Mouse (Mus musculus) MEL (cell line): ENCODE data around the gene Myom1. TPM values are rescaled to one million over a fixed set of nuclear protein-coding genes. Genes with fewer than 3 reads are reported as not detected.
A peak's percentile ranks its signal among the peaks of the same experiment; 100 is the strongest.

ENCODE experiments used
- DNase-seq: peaks from one replicate; pipeline ENCODE4 v3.0.0; 2011; ENCODE audit warnings: low read depth, low spot score
- H3K27ac ChIP-seq: 2 replicates; pipeline ENCODE4 v1.5.1; 2012; ENCODE audit warnings: low read depth, mild to moderate bottlenecking, control low read depth, low read length, moderate library complexity; ENCODE audit not compliant: control insufficient read depth
- H3K27me3 ChIP-seq, 2 experiments: fragments of 150-350 bp in 1 of 2; sonication (generic) in 1 of 2; 2 replicates each; pipeline ENCODE4 v1.6.1; 2012; ENCODE audit warnings: low read length in 2 of 2, mild to moderate bottlenecking in 2 of 2, improper control_type of control experiment in 1 of 2, moderate library complexity in 1 of 2; ENCODE audit not compliant: insufficient read depth in 2 of 2, control insufficient read depth in 1 of 2
- H3K36me3 ChIP-seq, 2 experiments: 2 replicates each; pipeline ENCODE4 v1.6.1; 2012 to 2014; ENCODE audit warnings: low read length in 2 of 2, improper control_type of control experiment in 1 of 2, inconsistent platforms in 1 of 2, mild to moderate bottlenecking in 1 of 2; ENCODE audit not compliant: insufficient read depth in 2 of 2, control insufficient read depth in 1 of 2
- H3K4me1 ChIP-seq, 2 experiments: fragments of 150-350 bp in 1 of 2; sonication (generic) in 1 of 2; 2 replicates each; pipeline ENCODE4 v1.6.1; 2012; ENCODE audit warnings: low read length in 2 of 2, improper control_type of control experiment in 1 of 2, mild to moderate bottlenecking in 1 of 2; ENCODE audit not compliant: insufficient read depth in 2 of 2, control insufficient read depth in 1 of 2
- H3K4me3 ChIP-seq, 2 experiments: fragments of 150-350 bp in 1 of 2; sonication (generic) in 1 of 2; 2 replicates each; pipeline ENCODE4 v1.5.1; 2012; ENCODE audit warnings: low read depth in 2 of 2, low read length in 2 of 2, mild to moderate bottlenecking in 2 of 2, moderate library complexity in 2 of 2, control low read depth in 1 of 2, improper control_type of control experiment in 1 of 2; ENCODE audit not compliant: control insufficient read depth in 1 of 2, insufficient read depth in 1 of 2
- H3K79me2 ChIP-seq: 2 replicates; pipeline ENCODE4 v1.6.1; 2012; ENCODE audit warnings: mild to moderate bottlenecking, low read length, moderate library complexity; ENCODE audit not compliant: control insufficient read depth, poor library complexity, insufficient read depth
- H3K9ac ChIP-seq: 2 replicates; pipeline ENCODE4 v1.6.1; 2012; ENCODE audit warnings: low read depth, mild to moderate bottlenecking, control low read depth, low read length, moderate library complexity; ENCODE audit not compliant: control insufficient read depth, poor library complexity, severe bottlenecking
- H3K9me3 ChIP-seq: fragments of 150-350 bp; sonication (generic); replicated peaks from 2 replicates; pipeline ENCODE4 v1.6.1; 2012; ENCODE audit warnings: mild to moderate bottlenecking, low read length, improper control_type of control experiment, moderate library complexity; ENCODE audit not compliant: insufficient read depth
- CHD2 ChIP-seq: IDR thresholded peaks from 2 replicates; pipeline ENCODE4 v1.6.1; 2011; ENCODE audit warnings: low read length, improper control_type of control experiment
- E2F4 ChIP-seq: IDR thresholded peaks from 2 replicates; pipeline ENCODE4 v1.6.1; 2011; ENCODE audit warnings: low read depth, low read length, improper control_type of control experiment, borderline replicate concordance
- ELF1 ChIP-seq: IDR thresholded peaks from 2 replicates; pipeline ENCODE4 v1.6.1; 2014; ENCODE audit warnings: low read depth, mild to moderate bottlenecking, inconsistent platforms, low read length, improper control_type of control experiment, moderate library complexity
- ETS1 ChIP-seq: IDR thresholded peaks from 2 replicates; pipeline ENCODE4 v1.6.1; 2012; ENCODE audit warnings: low read depth, mild to moderate bottlenecking, inconsistent platforms, low read length, improper control_type of control experiment, moderate library complexity
- HCFC1 ChIP-seq: IDR thresholded peaks from 2 replicates; pipeline ENCODE4 v1.6.1; 2012; ENCODE audit warnings: low read depth, mild to moderate bottlenecking, inconsistent platforms, low read length, improper control_type of control experiment, moderate library complexity
- JUND ChIP-seq: IDR thresholded peaks from 2 replicates; pipeline ENCODE4 v1.6.1; 2011; ENCODE audit warnings: low read depth, mild to moderate bottlenecking, improper control_type of control experiment, low read length
- MAFK ChIP-seq: IDR thresholded peaks from 2 replicates; pipeline ENCODE4 v1.6.1; 2011; ENCODE audit warnings: low read depth, mild to moderate bottlenecking, low read length, improper control_type of control experiment, borderline replicate concordance
- MAX ChIP-seq: IDR thresholded peaks from 2 replicates; pipeline ENCODE4 v1.6.1; 2011; ENCODE audit warnings: low read length, improper control_type of control experiment
- MAZ ChIP-seq: IDR thresholded peaks from 2 replicates; pipeline ENCODE4 v1.6.1; 2012; ENCODE audit warnings: low read depth, mild to moderate bottlenecking, inconsistent platforms, low read length, improper control_type of control experiment
- MYC ChIP-seq: IDR thresholded peaks from 2 replicates; pipeline ENCODE4 v1.6.1; 2011; ENCODE audit warnings: low read depth, mild to moderate bottlenecking, low read length, improper control_type of control experiment, moderate library complexity
- UBTF ChIP-seq: IDR thresholded peaks from 2 replicates; pipeline ENCODE4 v1.6.1; 2012; ENCODE audit warnings: low read depth, mild to moderate bottlenecking, inconsistent platforms, low read length, improper control_type of control experiment, moderate library complexity, borderline replicate concordance; ENCODE audit not compliant: insufficient read depth
- ZC3H11A ChIP-seq: IDR thresholded peaks from 2 replicates; pipeline ENCODE4 v1.6.1; 2012; ENCODE audit warnings: low read depth, mild to moderate bottlenecking, inconsistent platforms, low read length, improper control_type of control experiment
- ZKSCAN1 ChIP-seq: IDR thresholded peaks from 2 replicates; pipeline ENCODE4 v1.6.1; 2012; ENCODE audit warnings: low read depth, mild to moderate bottlenecking, inconsistent platforms, low read length, improper control_type of control experiment, moderate library complexity
- ZNF384 ChIP-seq: IDR thresholded peaks from 2 replicates; pipeline ENCODE4 v1.6.1; 2012; ENCODE audit warnings: low read depth, mild to moderate bottlenecking, inconsistent platforms, low read length, improper control_type of control experiment
- polyA plus RNA-seq, 2 experiments: library from polyadenylated mRNA; stranded (reverse) in 1 of 2; unstranded in 1 of 2; fragments of >175 nt in 1 of 2; fragments of >200 nt in 1 of 2; gene quantifications; 2 replicates each; pipeline versions ENCODE4 v1.2.1 to v1.2.4; 2012; ENCODE audit warnings: low replicate concordance in 2 of 2, low read depth in 1 of 2; ENCODE audit not compliant: insufficient read length in 2 of 2, insufficient read depth in 1 of 2, missing spikeins in 1 of 2
- total RNA-seq: library from RNA; depleted of rRNA; stranded (reverse); fragments of 300-350 nt; gene quantifications from 2 replicates; pipeline ENCODE4 v1.2.3, GENCODE M21; 2012

Gene Myom1
- total and polyA plus RNA-seq, 3 experiments = 0.65 to 0.79 TPM; not detected in 1

- TF ChIP-seq UBTF (no peak), ZC3H11A (no peak), MAZ (no peak), CHD2 (no peak), ETS1 (peak; percentile 51; the same call in 1 of the 2 replicates), MAFK (no peak), MYC (no peak), ELF1 (no peak)
These were observed 165.9 kb downstream of the Myom1 start (continued) for GRCm38 (mm10) chr17:71168205-71168815.

GRCm38 (mm10) chr17:71168846-71169245 is 166.4 kb downstream of the Myom1 start:
- peaks cover 0 to 34% of the 10 kb centered on the region in 2 experiments; a peak in 2 of 4 replicates for H3K36me3 ChIP-seq
- no peak overlapping the region for H3K4me3 ChIP-seq
- H3K79me2 ChIP-seq = no peaks in the 10 kb centered on the region
- peaks cover 34 to 46% of the 10 kb centered on the region in 2 experiments for H3K4me1 ChIP-seq
- H3K9ac ChIP-seq = no peak overlapping the region
- no peak overlapping the region for H3K27ac ChIP-seq
- DNase-seq = no peak
- no peaks in the 10 kb centered on the region for H3K9me3 ChIP-seq
- TF ChIP-seq E2F4 (no peak), HCFC1 (no peak), MAFK (no peak), ZNF384 (no peak), ZKSCAN1 (no peak), JUND (no peak)
- H3K27me3 ChIP-seq = no peaks in the 10 kb centered on the region

DNA sequence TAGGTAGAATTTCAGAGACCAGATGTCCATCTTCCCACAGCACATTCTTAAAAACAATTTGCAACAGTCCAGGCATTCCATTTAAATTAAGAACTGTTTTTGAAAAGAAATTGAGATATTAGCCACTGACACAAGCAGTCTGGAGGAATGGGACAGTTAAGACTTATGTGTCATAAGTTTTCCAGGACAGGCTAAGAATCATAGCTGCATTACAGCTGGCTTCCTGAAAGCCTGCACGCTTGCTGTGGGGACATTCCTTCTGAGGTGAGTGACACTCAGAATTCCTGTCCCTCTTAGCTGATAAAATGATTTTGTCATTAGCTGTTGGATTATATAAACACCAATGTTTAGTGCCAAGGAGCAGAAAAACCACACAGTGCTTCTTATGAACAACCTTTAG is 167.2 kb downstream of the Myom1 start:
- no peak for TF ChIP-seq MAX
- Histone ChIP-seq H3K9me3 (no peaks in the 10 kb centered on the region), H3K4me3 (no peak overlapping the region), H3K79me2 (no peaks in the 10 kb centered on the region), H3K36me3 (peaks cover 0 to 34% of the 10 kb centered on the region in 2 experiments; a peak in 2 of 4 replicates), H3K27ac (no peak overlapping the region), H3K27me3 (no peaks in the 10 kb centered on the region), H3K9ac (no peak overlapping the region), H3K4me1 (peaks cover 34 to 46% of the 10 kb centered on the region in 2 experiments)
- DNase-seq = no peak
